Mouse (Mus musculus) embryo, embryonic 10 days (tissue): ENCODE measurements at regions not wholly inside any gene's neighbourhood (a gene's known extent, or its start where the extent isn't known, plus 50 kb on each side); places are given as distances from the start of the nearest gene placed in this dataset.
"Not testable (repeated sequence)": the region's sequence is repeated elsewhere in the genome, so short reads cannot be mapped to it uniquely, and the experiment has no call there.

Experiments
- DNase-seq: peaks from one replicate; pipeline ENCODE4 v3.0.0-alpha.2; 2015; ENCODE audit warnings: low spot score

- no peak for DNase-seq
Measured at GRCm38 (mm10) chr5:132956184-132956583, 413.0 kb upstream of the Auts2 start.

DNA sequence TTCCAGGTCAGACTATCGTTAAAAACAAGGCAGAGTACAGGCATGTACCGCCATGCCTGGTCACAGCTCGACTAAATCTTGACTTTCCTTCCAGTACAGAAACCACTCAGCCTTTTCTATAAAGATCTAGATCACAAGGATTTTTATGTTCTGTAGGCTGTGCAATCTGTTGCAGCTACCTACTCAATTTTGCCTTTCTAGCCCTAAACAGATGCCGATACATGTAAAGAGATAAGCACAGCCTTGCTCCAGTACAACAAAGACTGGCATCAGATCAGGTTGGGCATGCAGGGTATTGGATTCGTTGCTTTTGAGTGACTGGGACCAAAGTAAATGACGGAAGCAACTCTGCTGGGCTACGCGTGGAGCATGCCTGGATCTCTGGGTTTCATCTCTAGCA is 411.9 kb upstream of the Auts2 start:
- no peak for DNase-seq

DNA sequence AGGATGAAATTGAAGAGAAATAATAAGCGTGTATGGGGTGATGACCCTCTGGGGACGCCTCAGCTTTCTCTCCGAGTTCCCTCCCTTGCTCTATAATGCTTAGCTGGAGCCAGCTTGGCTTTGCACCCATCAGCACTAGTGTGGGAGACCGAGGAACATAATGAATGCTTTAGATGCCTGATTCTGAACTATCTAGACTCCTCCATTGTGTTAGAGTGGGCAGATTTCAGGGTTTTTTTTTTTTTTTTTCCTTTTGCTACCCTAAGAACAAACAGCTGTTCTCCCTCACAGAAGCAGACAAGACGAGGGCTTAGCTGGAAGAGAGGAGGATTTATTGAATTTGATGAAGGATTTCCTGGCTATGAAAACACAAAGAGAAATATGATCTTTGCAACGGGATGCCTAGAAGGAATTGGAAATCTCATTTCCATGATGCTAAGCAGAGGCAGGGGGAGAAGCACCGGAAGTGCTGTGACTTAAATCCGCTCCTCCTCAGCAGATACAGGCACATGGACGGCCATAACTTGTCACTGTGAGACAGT is 390.4 kb upstream of the Auts2 start:
- DNase-seq = no peak

DNA sequence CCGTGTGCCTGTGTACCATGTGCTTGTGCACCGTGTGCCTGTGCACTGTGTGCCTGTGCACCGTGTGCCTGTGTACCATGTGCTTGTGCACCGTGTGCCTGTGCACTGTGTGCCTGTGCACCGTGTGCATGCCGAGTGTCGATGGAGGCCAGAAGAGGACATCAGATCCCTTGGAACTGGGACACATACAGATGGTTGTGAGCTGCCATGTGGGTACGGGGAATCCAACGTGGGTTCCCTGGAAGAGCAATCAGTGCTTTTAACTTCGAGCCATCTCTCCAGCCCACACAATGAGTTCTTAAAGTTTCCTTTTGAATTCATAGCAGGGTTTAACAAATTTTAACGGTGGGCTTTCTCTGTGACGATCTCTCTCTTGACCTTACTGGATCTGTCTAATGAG is 386.8 kb upstream of the Auts2 start:
- not testable (repeated sequence) for DNase-seq

- peak; percentile 66 for DNase-seq
Measured at GRCm38 (mm10) chr5:132923365-132923764, 380.2 kb upstream of the Auts2 start.

GRCm38 (mm10) chr5:132909056-132909455 is 365.9 kb upstream of the Auts2 start:
- no peak for DNase-seq

- DNase-seq = no peak
Measured at GRCm38 (mm10) chr5:132908220-132908619, 365.1 kb upstream of the Auts2 start.

GRCm38 (mm10) chr5:132892591-132892990 is 349.4 kb upstream of the Auts2 start:
- no peak for DNase-seq

- no peak for DNase-seq
Measured at GRCm38 (mm10) chr5:132884130-132884529, 341.0 kb upstream of the Auts2 start.

- no peak for DNase-seq
Measured at GRCm38 (mm10) chr5:132882291-132882690, 339.1 kb upstream of the Auts2 start.

DNA sequence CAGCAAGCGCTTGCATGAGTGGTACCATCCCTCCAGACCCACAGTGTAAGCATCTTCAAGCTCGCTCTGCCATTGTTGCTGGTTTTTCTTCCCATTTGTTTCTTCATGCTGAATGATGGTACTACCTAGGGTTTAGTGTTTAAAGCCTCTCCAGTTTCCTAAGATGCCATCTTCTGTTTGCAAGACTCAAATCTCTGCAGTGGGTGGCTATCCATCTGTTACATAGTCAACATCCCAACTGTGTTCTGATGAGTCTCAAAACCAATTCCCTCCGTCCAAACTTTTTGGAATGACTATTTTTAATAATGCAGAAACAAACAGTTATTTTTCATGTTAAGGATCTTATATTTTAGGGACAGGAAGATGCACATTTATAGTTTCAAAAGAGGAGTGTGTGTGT is 338.0 kb upstream of the Auts2 start:
- no peak for DNase-seq

- peak; percentile 6 for DNase-seq
Measured at GRCm38 (mm10) chr5:132876336-132876840, 333.2 kb upstream of the Auts2 start.

DNA sequence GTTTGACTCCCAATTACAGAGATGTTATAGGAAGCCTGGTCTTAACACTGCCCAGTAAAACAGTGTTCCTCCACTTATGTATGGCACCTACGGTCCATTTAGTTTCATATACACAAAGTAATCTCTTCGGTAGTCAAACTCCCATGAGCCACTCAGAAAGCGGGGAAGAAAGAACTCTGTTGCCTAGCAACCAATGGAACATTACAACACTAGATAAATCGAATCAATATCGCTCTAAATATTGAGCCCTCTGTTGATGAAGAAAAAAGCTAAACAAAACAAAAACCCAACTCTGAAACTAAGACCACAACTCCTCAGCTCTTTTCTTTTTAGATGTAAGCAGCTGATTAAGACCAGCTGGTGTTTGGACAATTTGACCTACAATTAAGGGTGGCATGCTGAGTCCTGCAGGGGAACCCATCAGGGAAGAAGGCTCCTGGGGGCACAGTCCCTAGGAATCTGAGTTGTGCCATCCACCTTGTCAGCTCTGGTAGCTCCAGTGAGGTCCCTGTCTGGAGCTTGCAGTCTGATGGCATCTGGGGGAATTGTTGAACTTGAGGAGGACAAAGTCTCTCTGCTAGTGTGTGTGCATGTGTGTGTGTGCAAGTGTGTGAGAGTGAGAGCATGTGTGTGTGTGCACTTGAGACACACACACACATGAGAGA is 315.8 kb upstream of the Auts2 start:
- DNase-seq = no peak

DNA sequence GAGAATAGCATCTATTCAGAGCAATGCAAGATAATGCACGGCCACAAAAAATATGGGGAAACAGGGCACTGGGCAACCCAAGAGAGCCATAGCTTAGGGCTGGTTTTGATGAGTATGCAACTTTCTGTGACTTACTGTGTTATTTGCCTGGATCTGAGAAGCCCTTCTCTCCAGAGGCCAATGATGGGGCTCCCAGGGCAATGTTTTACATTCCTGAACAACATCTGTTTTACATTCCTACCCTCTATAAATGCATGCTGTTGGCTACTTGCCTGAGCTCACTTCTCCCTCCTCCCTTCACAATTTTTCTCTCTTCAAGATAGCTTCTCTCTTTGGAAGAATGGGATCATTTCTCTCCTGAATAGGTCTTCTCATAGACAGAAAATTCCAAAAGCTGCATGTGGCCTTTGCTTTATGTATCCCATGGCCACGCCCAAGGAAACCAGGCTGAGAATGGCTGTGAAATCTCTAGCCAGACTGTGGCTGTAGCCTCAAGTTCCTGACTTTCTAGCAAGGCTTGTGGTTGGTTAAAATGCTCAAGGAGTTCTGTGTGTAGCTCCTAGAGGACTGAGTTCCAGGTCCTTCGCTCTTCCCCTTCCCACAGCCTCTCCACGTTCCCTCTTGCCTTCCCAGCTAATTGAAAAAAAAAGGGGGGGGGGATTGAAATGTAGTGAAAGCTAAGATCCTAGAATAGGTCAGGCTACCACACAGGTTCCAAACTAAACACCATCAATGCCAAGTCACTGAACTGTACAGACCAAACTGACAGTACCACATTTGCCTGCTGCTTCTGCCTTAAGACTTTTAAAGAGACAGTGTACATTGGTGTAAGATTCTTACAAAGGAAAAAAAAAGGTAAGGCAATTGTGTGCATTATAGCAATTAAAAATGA is 312.7 kb upstream of the Auts2 start:
- peak; percentile 57 for DNase-seq

DNA sequence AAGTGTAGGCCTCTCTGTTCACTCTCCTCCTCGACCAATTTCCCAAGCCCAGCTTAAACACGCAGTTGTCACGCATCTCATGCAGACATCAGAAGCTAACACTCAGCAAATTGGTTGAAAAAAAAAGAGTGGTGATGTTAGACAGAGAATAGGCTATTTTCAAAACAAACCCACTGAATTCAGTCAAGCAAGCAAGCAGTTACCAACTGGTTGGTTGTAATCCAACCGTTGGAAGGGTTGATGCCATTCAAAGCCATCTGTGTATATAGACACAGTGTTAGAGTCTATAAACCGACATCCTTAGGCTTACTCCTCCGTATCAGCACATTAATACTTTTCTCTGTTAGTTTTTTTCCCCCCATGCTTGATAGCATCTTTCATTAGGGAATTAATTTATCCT is 307.6 kb upstream of the Auts2 start:
- DNase-seq = no peak

DNA sequence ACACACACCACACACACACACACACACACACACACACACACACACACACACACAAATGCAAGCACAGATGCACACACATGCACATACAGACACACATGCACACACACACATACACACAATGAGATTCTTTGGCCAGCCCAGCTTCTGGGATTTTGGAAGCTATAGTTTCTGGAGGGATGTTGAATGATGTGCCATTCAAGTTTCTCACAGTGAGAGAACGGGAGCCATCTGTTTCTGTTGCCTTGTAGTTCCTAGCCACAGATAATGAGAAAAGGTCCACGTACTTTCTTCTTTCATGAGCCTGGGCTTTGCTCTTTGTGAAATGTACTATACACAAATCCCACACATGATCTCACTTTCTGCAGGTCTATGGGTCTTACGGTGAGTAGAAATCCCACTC is 304.9 kb upstream of the Auts2 start:
- no peak for DNase-seq

GRCm38 (mm10) chr5:132843284-132843683 is 300.1 kb upstream of the Auts2 start:
- DNase-seq = no peak

DNA sequence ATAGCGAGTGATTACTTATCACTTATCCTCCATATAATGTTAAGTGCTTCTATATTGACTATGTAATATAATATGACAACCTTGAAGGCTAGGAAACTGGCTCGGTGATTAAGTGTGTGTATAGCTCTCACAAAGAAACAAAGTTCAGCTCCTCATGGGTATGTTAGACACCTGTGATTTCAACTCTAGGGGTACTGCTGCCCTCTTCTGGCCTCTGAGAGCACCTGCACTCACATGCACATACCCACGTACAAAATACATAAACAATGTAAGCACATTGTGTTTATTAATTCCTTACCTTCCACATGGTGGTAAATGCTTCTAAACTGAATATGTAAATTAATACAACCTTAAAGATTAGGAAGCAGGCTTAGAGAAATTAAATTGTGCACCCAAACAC is 298.6 kb upstream of the Auts2 start:
- no peak for DNase-seq

- no peak for DNase-seq
Measured at GRCm38 (mm10) chr5:132837420-132837819, 294.3 kb upstream of the Auts2 start.

- no peak for DNase-seq
Measured at GRCm38 (mm10) chr5:132828993-132829392, 285.8 kb upstream of the Auts2 start.

- no peak for DNase-seq
Measured at GRCm38 (mm10) chr5:132827555-132828333, 284.6 kb upstream of the Auts2 start.

- no peak for DNase-seq
Measured at GRCm38 (mm10) chr5:132826009-132826408, 282.9 kb upstream of the Auts2 start.
